Mouse (Mus musculus) ES-Bruce4 (cell line): ENCODE results near the gene Cenpi. TPM values are rescaled to one million over a fixed set of nuclear protein-coding genes. Genes with fewer than 3 reads are reported as not detected.

Source experiments
- H3K27ac ChIP-seq: 2 replicates; pipeline ENCODE4 v1.5.1; 2012; ENCODE audit warnings: low read length, inconsistent platforms; ENCODE audit not compliant: insufficient read depth
- H3K27me3 ChIP-seq: 2 replicates; pipeline ENCODE4 v1.6.1; 2012; ENCODE audit warnings: mild to moderate bottlenecking, low read length, inconsistent platforms; ENCODE audit not compliant: control insufficient read depth, poor library complexity, insufficient read depth, severe bottlenecking
- H3K36me3 ChIP-seq: 2 replicates; pipeline ENCODE4 v1.6.1; 2012; ENCODE audit warnings: inconsistent platforms, mild to moderate bottlenecking, low read length, moderate library complexity; ENCODE audit not compliant: control insufficient read depth, poor library complexity, insufficient read depth, severe bottlenecking
- H3K4me1 ChIP-seq: one replicate; pipeline ENCODE4 v1.8.1; 2011; ENCODE audit warnings: low read length; ENCODE audit not compliant: control insufficient read depth, insufficient read depth
- H3K4me3 ChIP-seq: 2 replicates; pipeline ENCODE4 v1.5.1; 2011; ENCODE audit warnings: low read depth, mild to moderate bottlenecking, low read length
- H3K9ac ChIP-seq: 2 replicates; pipeline ENCODE4 v1.6.1; 2012; ENCODE audit warnings: low read depth, mild to moderate bottlenecking, inconsistent platforms; ENCODE audit not compliant: poor library complexity, severe bottlenecking
- H3K9me3 ChIP-seq: replicated peaks from 2 replicates; pipeline ENCODE4 v1.6.1; 2012; ENCODE audit warnings: mild to moderate bottlenecking, low read length, inconsistent platforms; ENCODE audit not compliant: control insufficient read depth, poor library complexity, insufficient read depth, severe bottlenecking
- CTCF ChIP-seq: IDR thresholded peaks from one replicate; pipeline ENCODE4 v1.8.1; 2011; ENCODE audit warnings: low read depth, low read length
- EP300 ChIP-seq: IDR thresholded peaks from 2 replicates; pipeline ENCODE4 v1.6.1; 2011; ENCODE audit warnings: low read depth, low read length; ENCODE audit not compliant: insufficient read depth
- POLR2A ChIP-seq: IDR thresholded peaks from one replicate; pipeline ENCODE4 v1.8.1; 2011; ENCODE audit warnings: low read length; ENCODE audit not compliant: insufficient read depth
- polyA plus RNA-seq: library from polyadenylated mRNA; stranded (reverse); fragments of >200 nt; gene quantifications from 2 replicates; pipeline ENCODE4 v1.2.4, GENCODE M21; 2011; ENCODE audit warnings: low read depth; ENCODE audit not compliant: missing spikeins, insufficient read depth, insufficient read length

Cenpi gene
- polyA plus RNA-seq, 1 experiment = 33.2 TPM

GRCm38 (mm10) chrX:134280531-134280930, 27.4 kb upstream of the Cenpi start:
- H3K4me3 ChIP-seq = no peak overlapping the region
- no peak overlapping the region for H3K27ac ChIP-seq
- H3K27me3 ChIP-seq = no peaks in the 10 kb centered on the region
- H3K4me1 ChIP-seq = peaks cover 3% of the 10 kb centered on the region
- H3K36me3 ChIP-seq = no peaks in the 10 kb centered on the region
- no peaks in the 10 kb centered on the region for H3K9me3 ChIP-seq
- TF ChIP-seq EP300 (no peak), CTCF (no peak), POLR2A (no peak)
- H3K9ac ChIP-seq = no peak overlapping the region

DNA sequence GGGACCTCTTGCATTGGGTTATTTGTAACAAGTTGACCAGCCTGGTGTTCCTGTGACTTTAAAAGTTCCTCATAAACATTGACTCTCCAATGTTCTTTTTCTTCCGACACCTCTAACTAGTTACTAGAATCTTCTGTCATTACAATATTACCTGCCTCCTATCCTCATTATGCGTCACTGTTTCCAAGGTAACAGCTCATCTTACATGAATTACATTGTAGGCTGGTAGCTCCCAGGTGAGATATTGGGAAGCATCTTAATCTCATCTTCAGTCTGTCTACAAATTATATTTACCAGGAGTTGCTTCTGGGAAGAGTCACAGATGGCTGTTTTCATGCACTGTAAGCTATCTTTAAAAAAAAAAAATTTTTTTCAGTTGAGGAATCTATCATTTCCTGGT, 22.8 kb upstream of the Cenpi start:
- Histone ChIP-seq H3K9ac (no peak overlapping the region), H3K4me1 (no peaks in the 10 kb centered on the region), H3K27ac (no peak overlapping the region), H3K27me3 (no peaks in the 10 kb centered on the region), H3K4me3 (no peak overlapping the region), H3K9me3 (no peaks in the 10 kb centered on the region), H3K36me3 (no peaks in the 10 kb centered on the region)
- TF ChIP-seq EP300 = no peak
- TF ChIP-seq CTCF = no peak
- TF ChIP-seq POLR2A = no peak

- no peaks in the 10 kb centered on the region for H3K4me1 ChIP-seq
- H3K27ac ChIP-seq = no peak overlapping the region
- H3K4me3 ChIP-seq = no peak overlapping the region
- TF ChIP-seq POLR2A (no peak), CTCF (no peak), EP300 (no peak)
- no peaks in the 10 kb centered on the region for H3K9me3 ChIP-seq
- H3K27me3 ChIP-seq = no peaks in the 10 kb centered on the region
- no peaks in the 10 kb centered on the region for H3K36me3 ChIP-seq
- H3K9ac ChIP-seq = no peak overlapping the region
Measured at GRCm38 (mm10) chrX:134285791-134286190, 22.1 kb upstream of the Cenpi start.

DNA sequence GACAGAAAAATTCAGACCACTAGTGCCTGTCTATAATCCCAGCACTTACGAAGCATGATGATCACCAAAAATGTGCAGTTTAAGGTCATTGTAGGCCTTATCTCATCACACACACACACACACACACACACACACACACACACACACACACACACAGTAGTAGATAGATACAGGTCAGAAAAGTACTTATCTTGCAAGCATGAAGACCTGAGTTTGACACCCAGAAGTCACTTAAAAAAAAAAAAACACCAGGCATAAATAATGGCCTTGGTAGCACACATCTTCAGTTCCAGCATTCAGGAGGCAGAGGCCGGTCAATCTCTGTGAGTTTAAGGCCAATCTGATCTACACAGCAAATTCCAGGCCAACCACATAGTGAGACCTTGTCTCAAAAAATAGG, 20.6 kb upstream of the Cenpi start:
- no peaks in the 10 kb centered on the region for H3K4me1 ChIP-seq
- no peaks in the 10 kb centered on the region for H3K36me3 ChIP-seq
- no peaks in the 10 kb centered on the region for H3K9me3 ChIP-seq
- H3K4me3 ChIP-seq = no peak overlapping the region
- H3K27ac ChIP-seq = no peak overlapping the region
- no peaks in the 10 kb centered on the region for H3K27me3 ChIP-seq
- no peak for TF ChIP-seq POLR2A
- TF ChIP-seq CTCF = no peak
- TF ChIP-seq EP300 = no peak
- H3K9ac ChIP-seq = no peak overlapping the region

DNA sequence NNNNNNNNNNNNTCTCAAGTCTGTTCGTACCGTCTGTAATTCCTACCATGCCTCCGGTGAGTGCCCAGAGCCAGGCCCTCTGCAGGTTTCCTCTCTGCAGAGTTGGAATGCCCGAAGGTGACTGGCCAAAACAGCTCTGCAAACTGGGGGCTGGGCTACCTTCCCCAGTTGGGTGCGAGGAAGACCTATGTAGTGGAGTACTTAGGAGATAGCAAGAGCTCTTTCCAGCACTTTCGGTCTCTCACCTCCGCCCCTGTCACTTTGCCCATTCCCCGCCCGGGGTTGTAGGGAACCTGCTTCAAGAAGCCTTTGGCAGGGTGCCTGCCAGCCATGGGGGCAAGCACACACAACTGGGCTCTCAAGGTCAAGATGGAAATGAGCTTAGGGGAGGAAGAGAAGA, 11.6 kb upstream of the Cenpi start:
- no peak overlapping the region for H3K27ac ChIP-seq
- TF ChIP-seq CTCF (no peak), EP300 (no peak), POLR2A (no peak)
- peak overlapping the region; percentile 25 for H3K4me3 ChIP-seq
- no peaks in the 10 kb centered on the region for H3K36me3 ChIP-seq
- H3K9me3 ChIP-seq = no peaks in the 10 kb centered on the region
- 0 out of 2 replicates have a peak overlapping the region, but pooled peaks have one; percentile 27 for H3K9ac ChIP-seq
- no peaks in the 10 kb centered on the region for H3K4me1 ChIP-seq
- no peaks in the 10 kb centered on the region for H3K27me3 ChIP-seq

DNA sequence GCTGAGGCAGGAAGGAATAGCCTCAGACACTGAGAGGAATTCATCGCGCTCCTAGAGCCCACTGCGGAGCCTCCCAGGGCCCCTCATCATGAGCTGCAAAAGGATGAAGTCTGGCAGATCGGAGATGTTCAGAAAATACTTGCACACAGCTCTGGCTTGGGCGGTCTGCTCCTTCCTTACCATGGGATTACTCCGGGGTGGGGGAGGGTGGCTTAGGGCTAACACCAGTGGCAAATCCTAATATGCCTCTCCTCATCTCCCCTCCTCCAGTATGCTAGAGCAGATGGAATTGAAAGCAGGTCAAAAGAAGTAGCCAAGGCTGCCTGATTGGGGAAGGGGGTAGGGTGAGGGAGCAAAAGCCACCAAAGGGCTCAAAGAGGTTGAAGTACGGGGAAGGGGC, 11.1 kb upstream of the Cenpi start:
- Histone ChIP-seq H3K36me3 (no peaks in the 10 kb centered on the region), H3K4me3 (peak overlapping the region; percentile 25), H3K27ac (no peak overlapping the region), H3K9me3 (no peaks in the 10 kb centered on the region), H3K4me1 (no peaks in the 10 kb centered on the region), H3K9ac (0 out of 2 replicates have a peak overlapping the region, but pooled peaks have one; percentile 27), H3K27me3 (no peaks in the 10 kb centered on the region)
- no peak for TF ChIP-seq EP300
- no peak for TF ChIP-seq POLR2A
- no peak for TF ChIP-seq CTCF

DNA sequence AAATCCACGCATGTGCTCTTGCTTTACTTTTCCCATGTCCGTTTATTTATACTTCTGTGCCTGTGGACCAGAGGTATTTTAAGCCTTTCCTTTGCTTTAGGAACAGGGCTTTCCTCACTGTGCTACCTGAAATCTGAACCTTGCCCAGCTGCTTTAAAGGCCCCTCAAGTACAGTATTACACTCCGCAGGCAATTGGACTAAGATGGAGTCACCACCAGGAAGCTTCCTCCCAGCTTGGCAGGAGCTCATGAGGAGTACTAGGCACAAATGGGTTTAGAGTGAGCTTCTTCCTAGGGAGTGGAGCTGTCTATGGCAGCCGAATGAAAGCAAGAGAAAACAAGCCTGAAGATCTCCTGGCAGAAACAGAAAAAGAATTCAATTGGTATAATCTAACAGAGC, 10.7 kb upstream of the Cenpi start:
- Histone ChIP-seq H3K27me3 (no peaks in the 10 kb centered on the region), H3K9me3 (no peaks in the 10 kb centered on the region), H3K4me3 (no peak overlapping the region), H3K27ac (no peak overlapping the region), H3K9ac (0 out of 2 replicates have a peak overlapping the region, but pooled peaks have one; percentile 27), H3K4me1 (no peaks in the 10 kb centered on the region), H3K36me3 (no peaks in the 10 kb centered on the region)
- no peak for TF ChIP-seq POLR2A
- TF ChIP-seq EP300 = no peak
